Mouse (Mus musculus) MEL (cell line): ENCODE measurements around the gene Gm14851. TPM values are rescaled to one million over a fixed set of nuclear protein-coding genes. Genes with fewer than 3 reads are reported as not detected.
"Not testable (repeated sequence)": the region's sequence is repeated elsewhere in the genome, so short reads cannot be mapped to it uniquely, and the experiment has no call there.

Experiments used
- DNase-seq: peaks from one replicate; pipeline ENCODE4 v3.0.0; 2011; ENCODE audit warnings: low read depth, low spot score
- H3K27ac ChIP-seq: 2 replicates; pipeline ENCODE4 v1.5.1; 2012; ENCODE audit warnings: low read depth, mild to moderate bottlenecking, control low read depth, low read length, moderate library complexity; ENCODE audit not compliant: control insufficient read depth
- H3K27me3 ChIP-seq, 2 experiments: fragments of 150-350 bp in 1 of 2; sonication (generic) in 1 of 2; 2 replicates each; pipeline ENCODE4 v1.6.1; 2012; ENCODE audit warnings: low read length in 2 of 2, mild to moderate bottlenecking in 2 of 2, improper control_type of control experiment in 1 of 2, moderate library complexity in 1 of 2; ENCODE audit not compliant: insufficient read depth in 2 of 2, control insufficient read depth in 1 of 2
- H3K36me3 ChIP-seq, 2 experiments: 2 replicates each; pipeline ENCODE4 v1.6.1; 2012 to 2014; ENCODE audit warnings: low read length in 2 of 2, improper control_type of control experiment in 1 of 2, inconsistent platforms in 1 of 2, mild to moderate bottlenecking in 1 of 2; ENCODE audit not compliant: insufficient read depth in 2 of 2, control insufficient read depth in 1 of 2
- H3K4me1 ChIP-seq, 2 experiments: fragments of 150-350 bp in 1 of 2; sonication (generic) in 1 of 2; 2 replicates each; pipeline ENCODE4 v1.6.1; 2012; ENCODE audit warnings: low read length in 2 of 2, improper control_type of control experiment in 1 of 2, mild to moderate bottlenecking in 1 of 2; ENCODE audit not compliant: insufficient read depth in 2 of 2, control insufficient read depth in 1 of 2
- H3K4me3 ChIP-seq, 2 experiments: fragments of 150-350 bp in 1 of 2; sonication (generic) in 1 of 2; 2 replicates each; pipeline ENCODE4 v1.5.1; 2012; ENCODE audit warnings: low read depth in 2 of 2, low read length in 2 of 2, mild to moderate bottlenecking in 2 of 2, moderate library complexity in 2 of 2, control low read depth in 1 of 2, improper control_type of control experiment in 1 of 2; ENCODE audit not compliant: control insufficient read depth in 1 of 2, insufficient read depth in 1 of 2
- H3K79me2 ChIP-seq: 2 replicates; pipeline ENCODE4 v1.6.1; 2012; ENCODE audit warnings: mild to moderate bottlenecking, low read length, moderate library complexity; ENCODE audit not compliant: control insufficient read depth, poor library complexity, insufficient read depth
- H3K9ac ChIP-seq: 2 replicates; pipeline ENCODE4 v1.6.1; 2012; ENCODE audit warnings: low read depth, mild to moderate bottlenecking, control low read depth, low read length, moderate library complexity; ENCODE audit not compliant: control insufficient read depth, poor library complexity, severe bottlenecking
- H3K9me3 ChIP-seq: fragments of 150-350 bp; sonication (generic); replicated peaks from 2 replicates; pipeline ENCODE4 v1.6.1; 2012; ENCODE audit warnings: mild to moderate bottlenecking, low read length, improper control_type of control experiment, moderate library complexity; ENCODE audit not compliant: insufficient read depth
- CHD1 ChIP-seq: IDR thresholded peaks from 2 replicates; pipeline ENCODE4 v1.6.1; 2012; ENCODE audit warnings: low read depth, mild to moderate bottlenecking, inconsistent platforms, low read length, improper control_type of control experiment
- CTCF ChIP-seq, 3 experiments: IDR thresholded peaks in 2 of 3; conservative IDR thresholded peaks in 1 of 3; 2 replicates each; pipeline ENCODE4 v1.5.1; 2011 to 2012; ENCODE audit warnings: low read length in 3 of 3, low read depth in 2 of 3, mild to moderate bottlenecking in 2 of 3, improper control_type of control experiment in 1 of 3, inconsistent platforms in 1 of 3, mixed read lengths in 1 of 3, moderate library complexity in 1 of 3; ENCODE audit not compliant: control insufficient read depth in 1 of 3, insufficient read depth in 1 of 3, poor library complexity in 1 of 3, severe bottlenecking in 1 of 3
- MYC ChIP-seq: IDR thresholded peaks from 2 replicates; pipeline ENCODE4 v1.6.1; 2011; ENCODE audit warnings: low read depth, mild to moderate bottlenecking, low read length, improper control_type of control experiment, moderate library complexity
- RAD21 ChIP-seq: IDR thresholded peaks from 2 replicates; pipeline ENCODE4 v1.6.1; 2011; ENCODE audit warnings: mild to moderate bottlenecking, low read depth, low read length, improper control_type of control experiment
- SIN3A ChIP-seq: IDR thresholded peaks from 2 replicates; pipeline ENCODE4 v1.6.1; 2012; ENCODE audit warnings: low read length, improper control_type of control experiment, inconsistent platforms
- SMC3 ChIP-seq: IDR thresholded peaks from 2 replicates; pipeline ENCODE4 v1.6.1; 2011; ENCODE audit warnings: low read depth, low read length, improper control_type of control experiment
- polyA plus RNA-seq, 2 experiments: library from polyadenylated mRNA; stranded (reverse) in 1 of 2; unstranded in 1 of 2; fragments of >175 nt in 1 of 2; fragments of >200 nt in 1 of 2; gene quantifications; 2 replicates each; pipeline versions ENCODE4 v1.2.1 to v1.2.4; 2012; ENCODE audit warnings: low replicate concordance in 2 of 2, low read depth in 1 of 2; ENCODE audit not compliant: insufficient read length in 2 of 2, insufficient read depth in 1 of 2, missing spikeins in 1 of 2
- total RNA-seq: library from RNA; depleted of rRNA; stranded (reverse); fragments of 300-350 nt; gene quantifications from 2 replicates; pipeline ENCODE4 v1.2.3, GENCODE M21; 2012; rRNA removed

Gm14851 gene
- total RNA-seq (not detected in 2 replicates), polyA plus RNA-seq (not detected)

DNA sequence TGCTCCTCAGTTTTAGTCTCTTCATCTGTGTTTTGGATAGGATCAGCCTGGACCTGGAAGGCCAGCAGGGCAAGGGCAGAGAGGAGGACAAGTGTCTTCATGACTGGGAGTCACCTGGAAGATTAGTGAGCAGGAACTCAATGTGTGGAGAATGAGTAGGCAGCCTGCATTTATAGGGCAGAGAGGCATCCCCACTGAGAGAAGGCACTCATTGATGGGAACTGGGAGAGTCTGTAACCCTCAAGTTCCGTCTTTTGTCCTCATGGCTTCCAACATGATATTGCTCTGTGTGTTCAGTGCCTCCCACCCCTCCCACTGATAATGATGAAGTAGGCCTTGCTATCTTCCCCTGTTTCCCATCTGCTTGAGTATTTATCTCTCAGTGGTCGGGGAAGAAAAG lies at the start of gene Gm14851:
Gene Gm14851, minus strand, starts transcription at position 101 of the 400 bp plus-strand sequence.
- H3K27me3 ChIP-seq, H3K4me1 ChIP-seq, H3K4me3 ChIP-seq, H3K79me2 ChIP-seq, H3K9me3 ChIP-seq, H3K27ac ChIP-seq, H3K9ac ChIP-seq, H3K36me3 ChIP-seq, DNase-seq: not testable (repeated sequence)

DNA sequence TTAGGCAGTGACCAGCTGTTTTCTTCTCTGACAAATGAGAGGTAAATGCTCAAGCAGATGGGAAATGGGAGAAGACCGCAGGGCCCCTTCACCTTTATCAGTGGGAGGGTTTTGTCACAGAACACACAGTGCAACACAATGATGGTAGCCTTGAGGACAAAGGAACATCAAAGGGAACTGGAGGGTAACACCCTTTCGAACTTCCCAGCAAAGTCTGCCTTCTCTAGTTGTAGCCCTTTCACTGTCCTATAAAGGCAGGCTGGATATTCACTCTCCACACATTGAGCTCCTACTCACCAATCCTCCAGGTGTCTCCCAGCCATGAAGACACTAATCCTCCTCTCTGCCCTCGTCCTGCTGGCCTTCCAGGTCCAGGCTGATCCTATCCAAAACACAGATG lies 38.5 kb upstream of the Gm14851 start, which contains the start of gene Defa30:
Gene Defa30, plus strand, starts transcription at position 301 of the 400 bp plus-strand sequence.
- DNase-seq, H3K4me3 ChIP-seq, H3K79me2 ChIP-seq, H3K27ac ChIP-seq, H3K9ac ChIP-seq, H3K27me3 ChIP-seq, H3K9me3 ChIP-seq, H3K4me1 ChIP-seq, H3K36me3 ChIP-seq: not testable (repeated sequence)

DNA sequence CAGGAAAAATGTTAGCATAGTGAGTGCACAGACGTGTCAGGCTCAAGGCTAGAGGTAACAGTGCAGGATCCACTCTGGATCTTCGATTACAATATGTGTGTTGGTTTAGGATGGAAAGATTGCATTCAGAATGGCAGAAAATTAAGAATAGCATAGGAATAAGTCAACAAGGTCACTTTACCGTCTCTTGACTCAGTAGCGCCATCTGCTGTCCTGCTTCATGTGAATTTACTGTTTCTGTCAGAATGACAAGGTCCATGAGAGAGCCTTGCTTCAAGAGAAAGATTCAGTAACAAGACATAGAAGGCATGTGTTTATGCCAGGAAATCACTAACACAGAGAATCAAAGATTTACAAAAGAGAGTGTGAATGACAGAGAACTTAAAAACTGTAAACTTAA lies 2.7 kb downstream of the Gm14851 start:
- no peak overlapping the region for H3K27ac ChIP-seq
- TF ChIP-seq CTCF (IDR thresholded peaks at IDR 0.05 in 2 of 3, conservative IDR thresholded peaks at IDR 0.05 in 1 of 3; ENCODE audit: control insufficient read depth in 1 of 3, insufficient read depth in 1 of 3, low read depth in 2 of 3, low read length in 3 of 3, poor library complexity in 1 of 3, severe bottlenecking in 1 of 3) (peak; percentile 38 to 55 (median 49)), CHD1 (no peak), SIN3A (no peak), MYC (no peak), RAD21 (peak; percentile 12), SMC3 (peak; percentile 50)
- H3K4me3 ChIP-seq: no peak overlapping the region
- no peaks in the 10 kb centered on the region for H3K79me2 ChIP-seq
- no peaks in the 10 kb centered on the region for H3K9me3 ChIP-seq
- H3K27me3 ChIP-seq: no peaks in the 10 kb centered on the region
- no peak overlapping the region for H3K9ac ChIP-seq
- peak; percentile 50 for DNase-seq
- no peaks in the 10 kb centered on the region for H3K4me1 ChIP-seq
- no peaks in the 10 kb centered on the region for H3K36me3 ChIP-seq

DNA sequence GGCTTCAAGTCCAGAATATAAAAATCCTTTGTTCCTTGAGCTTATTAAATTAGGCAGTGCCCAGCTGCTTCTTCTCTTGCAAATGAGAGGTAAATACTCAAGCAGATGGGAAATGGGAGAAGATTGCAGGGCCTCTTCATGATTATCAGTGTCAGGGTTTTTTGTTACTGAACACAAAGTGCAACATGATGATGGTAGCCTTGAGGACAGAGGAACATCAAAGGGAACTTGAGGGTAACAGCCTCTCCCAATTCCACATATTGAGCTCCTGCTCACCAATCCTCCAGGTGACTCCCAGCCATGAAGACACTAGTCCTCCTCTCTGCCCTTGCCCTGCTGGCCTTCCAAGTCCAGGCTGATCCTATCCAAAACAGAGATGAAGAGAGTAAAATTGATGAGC lies 11.7 kb downstream of the Gm14851 start, which contains the start of gene Defa25:
Gene Defa25, plus strand, starts transcription at position 301 of the 400 bp plus-strand sequence.
- not testable (repeated sequence) for H3K9ac ChIP-seq, DNase-seq, H3K9me3 ChIP-seq, H3K27ac ChIP-seq, H3K79me2 ChIP-seq, H3K4me3 ChIP-seq, H3K27me3 ChIP-seq, H3K36me3 ChIP-seq, H3K4me1 ChIP-seq

DNA sequence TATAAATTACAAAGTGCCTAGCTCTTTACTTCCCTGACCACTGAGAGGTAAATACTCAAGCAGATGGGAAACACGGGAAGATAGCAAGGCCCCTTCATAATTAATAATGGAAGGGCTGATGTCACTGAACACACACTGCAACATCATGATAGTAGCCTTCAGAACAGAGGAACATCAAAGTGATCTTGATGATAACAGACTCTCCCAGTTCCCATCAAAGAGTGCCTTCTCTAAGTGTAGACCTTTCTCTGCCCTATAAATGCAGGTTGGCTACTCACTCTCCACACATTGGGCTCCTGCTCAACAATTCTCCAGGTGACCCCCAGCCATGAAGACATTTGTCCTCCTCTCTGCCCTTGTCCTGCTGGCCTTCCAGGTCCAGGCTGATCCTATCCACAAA lies 31.1 kb downstream of the Gm14851 start, which contains the start of gene Defa35:
Gene Defa35, plus strand, starts transcription at position 301 of the 400 bp plus-strand sequence.
- not testable (repeated sequence) for H3K27me3 ChIP-seq, H3K4me1 ChIP-seq, H3K36me3 ChIP-seq, H3K27ac ChIP-seq, DNase-seq, H3K9me3 ChIP-seq, H3K9ac ChIP-seq, H3K79me2 ChIP-seq, H3K4me3 ChIP-seq

DNA sequence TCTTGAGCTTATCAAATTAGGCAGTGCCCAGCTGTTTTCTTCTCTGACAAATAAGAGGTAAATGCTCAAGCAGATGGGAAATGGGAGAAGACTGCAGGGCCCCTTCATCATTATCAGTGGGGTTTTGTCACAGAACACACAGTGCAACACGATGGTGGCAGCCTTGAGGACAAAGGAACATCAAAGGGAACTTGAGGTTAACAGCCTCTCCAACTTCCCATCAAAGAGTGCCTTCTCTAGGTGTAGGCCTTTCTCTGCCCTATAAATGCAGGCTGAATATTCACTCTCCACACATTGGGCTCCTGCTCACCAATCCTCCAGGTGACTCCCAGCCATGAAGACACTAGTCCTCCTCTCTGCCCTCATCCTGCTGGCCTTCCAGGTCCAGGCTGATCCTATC lies 41.1 kb downstream of the Gm14851 start, which contains the start of gene Defa23:
Gene Defa23, plus strand, starts transcription at position 301 of the 400 bp plus-strand sequence.
- H3K9me3 ChIP-seq, H3K27ac ChIP-seq, H3K4me1 ChIP-seq, H3K27me3 ChIP-seq, H3K36me3 ChIP-seq, DNase-seq, H3K4me3 ChIP-seq, H3K79me2 ChIP-seq, H3K9ac ChIP-seq: not testable (repeated sequence)
